Mouse (Mus musculus): Measurements from ENCODE around the gene Snai3. TPM values are rescaled to one million over a fixed set of nuclear protein-coding genes. Genes with fewer than 3 reads are reported as not detected.

The Snai3 gene
- polyA plus RNA-seq, 1 experiment from 2014 or later = not detected

DNA sequence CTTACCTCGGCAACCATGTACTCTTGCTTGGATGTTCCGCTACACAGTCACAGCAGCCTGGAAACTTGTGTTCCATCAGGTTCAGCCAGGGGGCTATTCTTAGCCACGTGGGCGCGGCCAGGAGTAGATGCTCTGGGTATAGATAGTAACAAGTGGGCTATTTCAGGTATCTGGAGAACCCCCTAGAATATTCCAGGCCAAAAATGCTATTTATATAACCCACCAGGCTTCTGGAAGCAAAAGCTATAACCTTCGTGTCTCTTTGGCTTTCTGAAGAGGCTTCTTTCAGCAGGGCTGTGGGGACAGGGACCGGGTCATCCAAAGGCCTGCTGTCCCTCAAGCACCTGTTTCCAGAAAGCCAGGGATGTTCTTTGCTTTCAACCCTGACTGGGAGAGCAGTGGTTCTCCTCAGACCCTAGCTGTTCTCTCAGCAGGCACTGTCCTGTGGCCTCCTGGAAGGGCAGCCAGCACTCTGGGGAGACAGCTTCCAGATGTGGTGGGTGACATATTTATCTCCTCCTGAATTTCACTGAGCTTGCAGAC, 9.3 kb downstream of the Snai3 start:
- 80% methylated on average over 7 of the region's 7 CpGs for WGBS
- no peak overlapping the region for H3K27ac ChIP-seq (ENCODE audit: low read depth, low read length)
- H3K4me1 ChIP-seq (ENCODE audit: control insufficient read depth, insufficient read depth, low read depth, low read length) = no peaks in the 10 kb centered on the region
- no peak overlapping the region for H3K4me3 ChIP-seq (ENCODE audit: low read length)
- no peaks in the 10 kb centered on the region for H3K27me3 ChIP-seq (replicated peaks; ENCODE audit: control insufficient read depth, insufficient read depth, low read length)
- H3K9me3 ChIP-seq (ENCODE audit: control insufficient read depth, low read length) = no peaks in the 10 kb centered on the region
- no peak for ATAC-seq
- no peaks in the 10 kb centered on the region for H3K36me3 ChIP-seq (ENCODE audit: control insufficient read depth, insufficient read depth, low read length)
- H3K9ac ChIP-seq (ENCODE audit: low read depth, low read length) = no peak overlapping the region
- H3K4me2 ChIP-seq (ENCODE audit: low read length) = no peak overlapping the region

DNA sequence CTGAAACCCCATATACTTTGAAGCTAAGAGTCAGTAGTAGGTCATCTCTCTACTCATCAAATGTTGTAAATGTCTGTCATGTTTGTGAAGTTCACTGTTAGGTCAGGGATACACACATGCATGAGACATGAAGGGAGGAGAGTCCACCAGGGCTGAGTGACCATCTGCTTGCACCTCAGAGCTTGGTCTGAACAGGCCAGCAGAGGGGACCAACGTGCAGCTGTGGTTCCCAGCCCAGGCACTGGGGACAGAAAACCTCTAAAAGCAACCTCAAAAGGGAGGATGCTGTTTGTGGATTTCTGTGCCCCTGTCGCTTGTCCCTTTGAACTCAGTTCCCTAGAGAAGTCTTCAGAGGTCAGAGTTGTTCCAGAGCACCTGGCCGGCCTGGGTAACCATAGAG, 15.3 kb downstream of the Snai3 start:
- no peak overlapping the region for H3K9ac ChIP-seq (ENCODE audit: low read depth, low read length)
- no peaks in the 10 kb centered on the region for H3K9me3 ChIP-seq (ENCODE audit: control insufficient read depth, low read length)
- peaks cover 22% of the 10 kb centered on the region for H3K4me1 ChIP-seq (ENCODE audit: control insufficient read depth, insufficient read depth, low read depth, low read length)
- H3K27ac ChIP-seq (ENCODE audit: low read depth, low read length) = no peak overlapping the region; the same call in 1 of the 2 replicates
- H3K36me3 ChIP-seq (ENCODE audit: control insufficient read depth, insufficient read depth, low read length) = no peaks in the 10 kb centered on the region
- 66% methylated on average over 3 of the region's 3 CpGs for WGBS
- no peak overlapping the region for H3K4me3 ChIP-seq (ENCODE audit: low read length)
- peak overlapping the region; percentile 62 for H3K4me2 ChIP-seq (ENCODE audit: low read length)
- H3K27me3 ChIP-seq (replicated peaks; ENCODE audit: control insufficient read depth, insufficient read depth, low read length) = no peaks in the 10 kb centered on the region
- no peak for ATAC-seq

DNA sequence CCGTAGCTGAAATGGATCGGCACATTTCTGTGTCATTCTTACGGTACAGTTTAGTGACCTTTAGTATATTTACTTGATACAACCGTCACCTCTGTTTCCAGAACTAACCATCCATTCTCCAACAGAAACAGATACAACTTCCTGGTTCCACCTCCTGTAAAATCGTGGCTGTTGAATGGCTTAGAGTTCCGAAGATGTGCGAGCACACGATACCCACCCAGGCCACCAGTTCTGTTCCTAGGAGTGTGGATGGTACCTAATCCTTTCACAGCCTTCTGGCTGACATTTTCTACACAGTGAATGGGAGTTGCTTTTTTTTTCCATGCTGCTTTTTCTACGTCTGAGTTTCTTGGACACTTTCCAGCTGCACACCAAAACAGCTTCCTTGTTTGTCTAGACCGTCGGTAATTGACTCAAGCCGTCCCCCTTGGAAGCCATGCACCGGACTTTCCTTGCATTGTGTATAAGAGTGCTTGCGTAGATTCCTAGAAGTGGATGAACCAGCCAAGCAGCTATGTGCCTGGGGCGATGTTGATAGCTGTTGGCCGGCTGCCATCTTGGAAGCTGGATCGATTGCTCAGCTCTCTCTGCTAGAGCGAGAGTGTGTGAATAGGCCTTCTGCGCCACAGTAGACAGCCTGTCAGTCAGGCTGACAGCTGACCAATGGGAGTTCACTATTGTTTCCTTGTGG, 16.3 kb downstream of the Snai3 start:
- Histone ChIP-seq H3K4me3 (ENCODE audit: low read length) (peak overlapping the region; percentile 67), H3K4me2 (ENCODE audit: low read length) (peak overlapping the region; percentile 62), H3K36me3 (ENCODE audit: control insufficient read depth, insufficient read depth, low read length) (0 out of 2 replicates have a peak, but pooled peaks cover 1% of the 10 kb centered on the region), H3K27ac (ENCODE audit: low read depth, low read length) (peak overlapping the region; percentile 97), H3K4me1 (ENCODE audit: control insufficient read depth, insufficient read depth, low read depth, low read length) (peaks cover 22% of the 10 kb centered on the region), H3K9ac (ENCODE audit: low read depth, low read length) (peak overlapping the region; percentile 79), H3K27me3 (replicated peaks; ENCODE audit: control insufficient read depth, insufficient read depth, low read length) (no peaks in the 10 kb centered on the region), H3K9me3 (ENCODE audit: control insufficient read depth, low read length) (no peaks in the 10 kb centered on the region)
- ATAC-seq = peak; percentile 9; the same call in 1 of the 2 replicates
- 7% methylated on average over 19 of the region's 19 CpGs for WGBS

DNA sequence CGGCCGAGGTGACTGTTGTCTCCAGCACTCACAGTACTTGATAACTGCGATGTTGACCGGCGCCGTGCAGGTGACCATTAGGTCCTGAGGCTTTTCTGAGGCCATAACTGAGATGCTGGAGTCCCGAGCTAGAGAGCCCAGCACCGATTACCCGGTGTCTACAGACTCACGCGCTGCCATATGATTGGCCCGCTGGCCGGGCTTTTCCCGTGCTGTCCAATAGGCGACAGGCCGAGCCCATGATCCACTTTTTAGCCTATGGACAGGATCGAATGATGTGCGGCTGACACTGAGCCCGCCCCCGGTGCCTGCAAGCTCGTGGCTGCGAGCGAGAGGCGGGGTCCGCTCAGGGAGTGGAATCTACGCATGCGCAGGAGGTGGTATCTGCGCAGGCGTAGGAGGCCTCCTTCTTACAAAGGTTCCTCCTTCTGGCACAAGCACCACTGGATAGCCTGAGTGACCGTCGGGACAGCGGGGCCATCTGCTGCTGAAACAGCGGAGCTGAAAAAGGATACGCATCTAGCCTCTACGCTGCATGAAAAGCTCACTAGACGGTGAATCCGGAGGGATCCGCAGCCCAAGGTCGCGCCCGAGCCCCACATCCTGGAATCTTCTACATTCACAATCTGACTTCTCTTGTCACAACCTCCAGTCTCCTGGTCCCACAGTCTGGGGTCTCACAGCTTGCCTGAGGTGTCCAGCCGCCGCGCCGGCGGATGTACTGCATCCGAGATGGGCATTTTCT, 17.1 kb downstream of the Snai3 start, which contains the start of gene Mvd:
Mvd (minus strand) TSS at position 161 of the 745 bp plus-strand sequence.
- H3K4me2 ChIP-seq (ENCODE audit: low read length) = peak within 1 kb of the TSS; percentile 84
- no peaks in the 10 kb centered on the region for H3K9me3 ChIP-seq (ENCODE audit: control insufficient read depth, low read length)
- WGBS = under 1% methylated on average over 47 of the region's 47 CpGs

DNA sequence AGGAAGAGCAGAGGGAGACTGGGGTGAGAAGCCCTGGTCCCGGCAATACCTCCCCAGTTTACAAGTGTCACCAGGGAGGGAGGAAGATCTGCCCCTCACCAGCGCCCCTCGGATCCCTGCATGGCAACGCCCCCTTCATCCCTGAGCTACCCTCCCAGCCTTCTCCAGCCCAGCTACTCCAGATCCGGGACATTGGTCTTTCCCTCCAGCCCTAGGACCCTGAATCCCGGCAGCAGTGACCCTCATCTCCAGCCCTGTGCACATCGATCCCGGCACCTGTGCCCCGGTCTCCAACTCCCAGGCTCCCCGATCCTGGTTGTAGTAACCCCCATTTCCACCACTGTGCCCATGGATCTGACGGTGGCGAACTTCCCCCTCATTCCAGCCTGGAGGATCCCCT, 17.8 kb downstream of the Snai3 start:
- Histone ChIP-seq H3K27me3 (replicated peaks; ENCODE audit: control insufficient read depth, insufficient read depth, low read length) (no peaks in the 10 kb centered on the region), H3K4me1 (ENCODE audit: control insufficient read depth, insufficient read depth, low read depth, low read length) (peaks cover 22% of the 10 kb centered on the region), H3K4me2 (ENCODE audit: low read length) (peak overlapping the region; percentile 84), H3K4me3 (ENCODE audit: low read length) (peak overlapping the region; percentile 63), H3K9ac (ENCODE audit: low read depth, low read length) (peak overlapping the region; percentile 74), H3K27ac (ENCODE audit: low read depth, low read length) (peak overlapping the region; percentile 86), H3K9me3 (ENCODE audit: control insufficient read depth, low read length) (no peaks in the 10 kb centered on the region), H3K36me3 (ENCODE audit: control insufficient read depth, insufficient read depth, low read length) (peaks cover 9% of the 10 kb centered on the region; the same call in 1 of the 2 replicates)
- peak; percentile 10; the same call in 1 of the 2 replicates for ATAC-seq
- under 1% methylated on average over 12 of the region's 12 CpGs for WGBS

More for the DNA sequence above, 17.1 kb downstream of the Snai3 start, which contains the start of gene Mvd:
- Histone ChIP-seq H3K36me3 (ENCODE audit: control insufficient read depth, insufficient read depth, low read length) (0 out of 2 replicates have a peak, but pooled peaks cover 2% of the 10 kb centered on the region), H3K27ac (ENCODE audit: low read depth, low read length) (peak within 1 kb of the TSS; percentile 97), H3K9ac (ENCODE audit: low read depth, low read length) (peak within 1 kb of the TSS; percentile 79), H3K27me3 (replicated peaks; ENCODE audit: control insufficient read depth, insufficient read depth, low read length) (no peaks in the 10 kb centered on the region), H3K4me3 (ENCODE audit: low read length) (peak within 1 kb of the TSS; percentile 67), H3K4me1 (ENCODE audit: control insufficient read depth, insufficient read depth, low read depth, low read length) (peaks cover 22% of the 10 kb centered on the region)
- ATAC-seq = peak; percentile 99

DNA sequence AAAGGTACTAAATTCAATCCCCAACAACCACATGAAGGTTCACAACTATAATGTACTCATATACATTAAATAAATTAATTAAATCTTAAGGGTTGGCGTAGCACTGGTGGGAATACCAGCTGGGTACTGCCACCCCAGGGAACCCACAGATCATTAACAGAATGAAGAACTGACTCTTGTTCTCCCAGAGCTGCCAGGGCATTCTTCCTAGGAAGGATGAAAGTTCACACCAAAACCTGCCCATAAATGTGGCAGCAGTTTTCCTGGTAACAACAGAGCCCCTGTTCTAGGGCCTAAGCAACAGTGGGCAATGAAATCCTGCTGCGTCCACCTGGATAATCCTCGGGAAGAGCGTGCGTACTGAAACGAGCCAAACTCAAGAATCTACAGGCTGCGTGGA, 18.2 kb downstream of the Snai3 start:
- ATAC-seq = no peak
- no peaks in the 10 kb centered on the region for H3K9me3 ChIP-seq (ENCODE audit: control insufficient read depth, low read length)
- H3K36me3 ChIP-seq (ENCODE audit: control insufficient read depth, insufficient read depth, low read length) = peaks cover 10% of the 10 kb centered on the region; the same call in 1 of the 2 replicates
- no peaks in the 10 kb centered on the region for H3K27me3 ChIP-seq (replicated peaks; ENCODE audit: control insufficient read depth, insufficient read depth, low read length)
- peak overlapping the region; percentile 84 for H3K4me2 ChIP-seq (ENCODE audit: low read length)
- peak overlapping the region; percentile 86 for H3K27ac ChIP-seq (ENCODE audit: low read depth, low read length)
- 12% methylated on average over 7 of the region's 7 CpGs for WGBS
- H3K4me3 ChIP-seq (ENCODE audit: low read length) = peak overlapping the region; percentile 63
- peaks cover 22% of the 10 kb centered on the region for H3K4me1 ChIP-seq (ENCODE audit: control insufficient read depth, insufficient read depth, low read depth, low read length)
- H3K9ac ChIP-seq (ENCODE audit: low read depth, low read length) = peak overlapping the region; percentile 74

DNA sequence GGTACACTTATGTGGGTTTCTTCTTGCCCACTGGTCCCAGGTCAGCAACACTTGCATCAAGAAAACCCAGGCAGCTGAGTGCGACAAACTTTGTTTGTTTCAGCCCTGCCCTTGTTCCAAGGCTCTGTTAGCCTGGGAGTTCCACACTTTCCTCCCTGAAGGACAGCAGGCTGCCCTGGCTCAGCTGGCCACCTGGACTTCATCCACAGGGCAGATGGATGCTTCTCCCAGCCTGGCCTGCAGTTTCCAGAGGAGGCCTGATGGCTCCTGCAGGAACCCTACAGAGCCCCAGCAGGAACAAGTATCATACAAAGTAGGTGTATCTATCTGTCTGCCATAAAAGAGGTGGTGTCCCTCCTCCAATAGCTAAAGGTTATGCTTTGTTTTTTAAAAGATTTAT, 19.2 kb downstream of the Snai3 start:
- 100% methylated on average over 1 of the region's 1 CpGs for WGBS
- no peak for ATAC-seq
- peaks cover 16% of the 10 kb centered on the region for H3K36me3 ChIP-seq (ENCODE audit: control insufficient read depth, insufficient read depth, low read length)
- H3K4me3 ChIP-seq (ENCODE audit: low read length) = no peak overlapping the region
- H3K9me3 ChIP-seq (ENCODE audit: control insufficient read depth, low read length) = no peaks in the 10 kb centered on the region
- H3K4me2 ChIP-seq (ENCODE audit: low read length) = no peak overlapping the region
- H3K27ac ChIP-seq (ENCODE audit: low read depth, low read length) = no peak overlapping the region
- H3K4me1 ChIP-seq (ENCODE audit: control insufficient read depth, insufficient read depth, low read depth, low read length) = peaks cover 22% of the 10 kb centered on the region
- no peak overlapping the region for H3K9ac ChIP-seq (ENCODE audit: low read depth, low read length)
- H3K27me3 ChIP-seq (replicated peaks; ENCODE audit: control insufficient read depth, insufficient read depth, low read length) = no peaks in the 10 kb centered on the region

DNA sequence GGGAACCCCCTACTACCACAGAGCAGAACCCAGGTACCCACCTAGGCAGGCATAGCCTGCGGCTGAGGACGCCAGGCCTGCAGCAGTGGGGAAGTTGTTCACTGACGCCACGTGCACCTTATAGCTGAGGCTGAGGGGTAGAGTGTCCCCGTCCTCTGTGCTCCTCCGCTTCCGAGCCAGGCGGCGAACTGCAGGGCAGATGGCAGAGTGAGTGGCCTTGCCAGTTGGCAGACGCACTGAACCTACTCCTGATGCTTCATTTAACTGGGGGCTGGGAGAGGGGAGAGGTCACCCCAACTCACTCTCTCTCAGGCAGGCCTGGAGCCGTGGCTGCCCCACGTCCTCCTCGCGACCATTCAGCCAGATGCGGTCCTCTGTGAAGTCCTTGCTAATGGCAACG, 21.2 kb downstream of the Snai3 start:
- 85% methylated on average over 16 of the region's 16 CpGs for WGBS
- no peak for ATAC-seq
- Histone ChIP-seq H3K4me1 (ENCODE audit: control insufficient read depth, insufficient read depth, low read depth, low read length) (peaks cover 12% of the 10 kb centered on the region), H3K4me2 (ENCODE audit: low read length) (no peak overlapping the region), H3K27me3 (replicated peaks; ENCODE audit: control insufficient read depth, insufficient read depth, low read length) (no peaks in the 10 kb centered on the region), H3K4me3 (ENCODE audit: low read length) (no peak overlapping the region), H3K36me3 (ENCODE audit: control insufficient read depth, insufficient read depth, low read length) (peaks cover 28% of the 10 kb centered on the region), H3K9me3 (ENCODE audit: control insufficient read depth, low read length) (peaks cover 3% of the 10 kb centered on the region; the same call in 1 of the 2 replicates), H3K27ac (ENCODE audit: low read depth, low read length) (no peak overlapping the region), H3K9ac (ENCODE audit: low read depth, low read length) (no peak overlapping the region)

Data from hindbrain, embryonic 16.5 days (tissue).